17 mouse cellular contexts compared by ENCODE assay signal in the genomic region with DNA sequence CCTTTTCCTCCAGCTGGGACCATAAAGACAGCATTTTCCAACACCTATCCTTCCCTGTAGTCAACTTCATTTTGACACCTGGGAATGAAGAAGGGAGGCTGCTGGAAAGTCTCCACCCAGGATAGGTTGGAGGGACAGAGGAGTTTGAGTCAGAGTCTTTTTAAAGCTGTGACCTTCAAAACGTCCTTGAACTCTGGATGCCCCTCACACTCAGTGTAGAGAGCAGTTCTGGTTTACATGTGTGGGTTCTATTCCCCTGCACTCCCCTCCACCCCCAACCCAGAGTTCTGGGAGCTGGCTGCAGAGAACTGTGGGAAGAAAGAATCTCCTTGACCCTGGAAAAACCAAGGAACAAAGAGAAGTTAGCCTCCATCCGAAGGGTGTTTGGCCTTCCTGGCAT.
DNase-seq lines count a peak whose midpoint lies in the region; ATAC-seq and TF ChIP-seq lines count a peak whose summit lies in the region.
"Had no signal": no experiment of that assay in that cellular context is flagged by ENCODE, and none has a peak within 500 bp of the region (broad histone marks: within the 10 kb centered on the region; RNA-seq: fewer than 3 reads in every experiment).

No protein-coding gene starts in this region.

- no peak for TF ChIP-seq POLR2A in heart, adult 2 months (IDR thresholded peaks at IDR 0.05; ENCODE audit: insufficient read depth, low read depth, low read length)
- no peak for TF ChIP-seq POLR2A in ES-Bruce4 (IDR thresholded peaks at IDR 0.05; ENCODE audit: insufficient read depth, low read length)

- WGBS in heart, embryonic 11.5 days (ENCODE audit: insufficient replicate concordance) = 56% methylated on average over 2 of the region's 2 CpGs
- 61% methylated on average over 2 of the region's 2 CpGs for WGBS in heart, embryonic 15.5 days
- WGBS in heart, adult 2 months = 57% methylated on average over 2 of the region's 2 CpGs
- 82% methylated on average over 2 of the region's 2 CpGs for WGBS in limb, embryonic 10.5 days

- no peak for TF ChIP-seq EP300 in heart, adult 2 months (IDR thresholded peaks at IDR 0.05; ENCODE audit: insufficient read depth, low read depth, low read length)
- TF ChIP-seq EP300 in ES-Bruce4 (IDR thresholded peaks at IDR 0.05; ENCODE audit: insufficient read depth, low read depth, low read length) = no peak

- intact Hi-C loops in heart, adult 2 months (cut with DNase I) = no loop called here

- 0 out of 2 replicates have a peak overlapping the region, but pooled peaks have one; percentile 5 for H3K27ac ChIP-seq in heart, embryonic 11.5 days (ENCODE audit: low read depth, low read length)
- peak overlapping the region; percentile 60 for H3K27ac ChIP-seq in heart, embryonic 15.5 days
- H3K27ac ChIP-seq in heart, adult 2 months = no peak overlapping the region
- H3K27ac ChIP-seq in ES-Bruce4 (ENCODE audit: insufficient read depth, low read length) = peak overlapping the region; percentile 61; the same call in 1 of the 2 replicates
- H3K27ac ChIP-seq in limb, embryonic 10.5 days = no peak overlapping the region
- H3K27ac ChIP-seq: embryonic facial prominence, embryonic 12.5 days; forebrain, embryonic 15.5 days; hindbrain, embryonic 12.5 days had no signal

- no peak overlapping the region for H3K4me2 ChIP-seq in heart, embryonic 11.5 days
- no peak overlapping the region for H3K4me2 ChIP-seq in heart, embryonic 15.5 days
- H3K4me2 ChIP-seq: embryonic facial prominence, embryonic 12.5 days; forebrain, embryonic 15.5 days; hindbrain, embryonic 12.5 days had no signal

- H3K27me3 ChIP-seq in heart, embryonic 11.5 days (ENCODE audit: control insufficient read depth, insufficient read depth, low read length) = no peaks in the 10 kb centered on the region
- H3K27me3 ChIP-seq in heart, embryonic 15.5 days = no peaks in the 10 kb centered on the region
- no peaks in the 10 kb centered on the region for H3K27me3 ChIP-seq in heart, adult 2 months (ENCODE audit: control insufficient read depth, insufficient read depth, low read length)
- H3K27me3 ChIP-seq in ES-Bruce4 (ENCODE audit: control insufficient read depth, insufficient read depth, low read length, poor library complexity, severe bottlenecking) = no peaks in the 10 kb centered on the region
- no peaks in the 10 kb centered on the region for H3K27me3 ChIP-seq in limb, embryonic 10.5 days (ENCODE audit: low read depth, poor library complexity, severe bottlenecking)
- H3K27me3 ChIP-seq: embryonic facial prominence, embryonic 12.5 days; forebrain, embryonic 15.5 days; hindbrain, embryonic 12.5 days; Patski had no signal

- H3K9me3 ChIP-seq in heart, embryonic 11.5 days (replicated peaks; ENCODE audit: control insufficient read depth, low read length) = no peaks in the 10 kb centered on the region
- no peaks in the 10 kb centered on the region for H3K9me3 ChIP-seq in heart, embryonic 15.5 days (replicated peaks)
- H3K9me3 ChIP-seq in ES-Bruce4 (replicated peaks; ENCODE audit: control insufficient read depth, insufficient read depth, low read length, poor library complexity, severe bottlenecking) = no peaks in the 10 kb centered on the region
- H3K9me3 ChIP-seq in limb, embryonic 10.5 days (replicated peaks) = no peaks in the 10 kb centered on the region
- H3K9me3 ChIP-seq: embryonic facial prominence, embryonic 12.5 days; forebrain, embryonic 15.5 days; hindbrain, embryonic 12.5 days had no signal

- TF ChIP-seq CTCF in heart, adult 2 months (IDR thresholded peaks at IDR 0.05) = no peak
- TF ChIP-seq CTCF in ES-Bruce4 (IDR thresholded peaks at IDR 0.05; ENCODE audit: low read depth, low read length) = no peak

- no peak overlapping the region for H3K9ac ChIP-seq in heart, embryonic 11.5 days (ENCODE audit: low read depth, low read length)
- H3K9ac ChIP-seq in heart, embryonic 15.5 days = no peak overlapping the region
- H3K9ac ChIP-seq in heart, adult 2 months (ENCODE audit: low read depth, low read length) = no peak overlapping the region
- no peak overlapping the region for H3K9ac ChIP-seq in ES-Bruce4 (ENCODE audit: low read depth, poor library complexity, severe bottlenecking)
- H3K9ac ChIP-seq: embryonic facial prominence, embryonic 12.5 days; forebrain, embryonic 15.5 days; hindbrain, embryonic 12.5 days had no signal

- no peak for ATAC-seq in heart, embryonic 11.5 days (replicated peaks; ENCODE audit: insufficient number of reproducible peaks, low FRiP score, low TSS enrichment)
- ATAC-seq in heart, embryonic 15.5 days (replicated peaks; ENCODE audit: insufficient number of reproducible peaks, insufficient read depth, low FRiP score, low read depth) = no peak
- ATAC-seq: forebrain, embryonic 15.5 days; hindbrain, embryonic 16.5 days; inflammation-experienced regulatory T-cells, adult 6 months; intestine, postnatal 0 days; Patski had no signal

- H3K4me1 ChIP-seq in heart, embryonic 11.5 days (ENCODE audit: control insufficient read depth, insufficient read depth, low read length) = peaks cover 12% of the 10 kb centered on the region
- H3K4me1 ChIP-seq in heart, embryonic 15.5 days (replicated peaks) = peaks cover 28% of the 10 kb centered on the region
- H3K4me1 ChIP-seq in heart, adult 2 months (ENCODE audit: control insufficient read depth, insufficient read depth, low read length) = no peaks in the 10 kb centered on the region
- peaks cover 5% of the 10 kb centered on the region for H3K4me1 ChIP-seq in ES-Bruce4 (ENCODE audit: control insufficient read depth, insufficient read depth, low read length)
- no peaks in the 10 kb centered on the region for H3K4me1 ChIP-seq in limb, embryonic 10.5 days
- H3K4me1 ChIP-seq: embryonic facial prominence, embryonic 12.5 days; forebrain, embryonic 15.5 days; hindbrain, embryonic 12.5 days had no signal

- H3K36me3 ChIP-seq in heart, embryonic 11.5 days (ENCODE audit: control insufficient read depth, insufficient read depth, low read length) = no peaks in the 10 kb centered on the region
- no peaks in the 10 kb centered on the region for H3K36me3 ChIP-seq in heart, embryonic 15.5 days
- H3K36me3 ChIP-seq in heart, adult 2 months (ENCODE audit: control insufficient read depth, insufficient read depth, low read length) = no peaks in the 10 kb centered on the region
- no peaks in the 10 kb centered on the region for H3K36me3 ChIP-seq in ES-Bruce4 (ENCODE audit: control insufficient read depth, insufficient read depth, low read length, poor library complexity, severe bottlenecking)
- H3K36me3 ChIP-seq in limb, embryonic 10.5 days = no peaks in the 10 kb centered on the region
- H3K36me3 ChIP-seq: embryonic facial prominence, embryonic 12.5 days; forebrain, embryonic 15.5 days; hindbrain, embryonic 12.5 days had no signal

- no peaks in the 10 kb centered on the region for H3K79me2 ChIP-seq in heart, adult 2 months (replicated peaks; ENCODE audit: control insufficient read depth, insufficient read depth, low read length)

- no peak overlapping the region for H3K4me3 ChIP-seq in heart, embryonic 11.5 days (ENCODE audit: low read depth, low read length)
- no peak overlapping the region for H3K4me3 ChIP-seq in heart, embryonic 15.5 days
- no peak overlapping the region for H3K4me3 ChIP-seq in heart, adult 2 months
- H3K4me3 ChIP-seq in ES-Bruce4 (ENCODE audit: low read depth, low read length) = no peak overlapping the region
- no peak overlapping the region for H3K4me3 ChIP-seq in limb, embryonic 10.5 days
- H3K4me3 ChIP-seq: embryonic facial prominence, embryonic 12.5 days; forebrain, embryonic 15.5 days; hindbrain, embryonic 12.5 days had no signal

- DNase-seq in heart, adult 9 months (ENCODE audit: low spot score in 2 of 2) = no peak
- DNase-seq in heart, adult 2 months = no peak
- peak; percentile 84 for DNase-seq in ES-CJ7 (ENCODE audit: low read depth, low spot score)
- DNase-seq in right cerebral cortex, postnatal 14 days = no peak
- DNase-seq in limb, embryonic 10.5 days (ENCODE audit: low spot score) = no peak
- DNase-seq: cerebellum, postnatal 10 days; gastrocnemius, postnatal 10 days had no signal

Comparison
In these comparisons a context has a peak if more than half of its experiments do, and no peak if none do; other contexts are left out.
1. H3K27ac ChIP-seq: peak in heart, embryonic 11.5 days (single experiment), heart, embryonic 15.5 days (single experiment) and ES-Bruce4 (single experiment); none in heart, adult 2 months (single experiment) and limb, embryonic 10.5 days (single experiment).